Mouse (Mus musculus) stomach, embryonic 16.5 days (tissue): Measurements from ENCODE around the gene Atp8a2. TPM values are rescaled to one million over a fixed set of nuclear protein-coding genes. Genes with fewer than 3 reads are reported as not detected.
A peak's percentile ranks its signal among the peaks of the same experiment; 100 is the strongest.

Source experiments
- ATAC-seq: fragments of 200-750 bp; cut with Nextera tagmentation; 2 replicates; pipeline ENCODE4 v1.8.0; 2017; ENCODE audit warnings: moderate number of reproducible peaks, moderate TSS enrichment; ENCODE audit not compliant: insufficient read depth, low FRiP score
- H3K27ac ChIP-seq: fragments of 300-500 bp; sonication (generic); 2 replicates; pipeline ENCODE4 v1.5.1; 2014; ENCODE audit warnings: low read length
- H3K27me3 ChIP-seq: fragments of 300-500 bp; sonication (generic); 2 replicates; pipeline ENCODE4 v1.6.1; 2014; ENCODE audit warnings: low read length, control low read depth, mixed read lengths; ENCODE audit not compliant: control insufficient read depth, insufficient read depth
- H3K36me3 ChIP-seq: fragments of 300-500 bp; sonication (generic); 2 replicates; pipeline ENCODE4 v1.6.1; 2014; ENCODE audit warnings: low read length; ENCODE audit not compliant: control insufficient read depth, insufficient read depth
- H3K4me1 ChIP-seq: fragments of 300-500 bp; sonication (generic); 2 replicates; pipeline ENCODE4 v1.6.1; 2014; ENCODE audit warnings: low read length, control low read depth, mixed read lengths; ENCODE audit not compliant: control insufficient read depth, insufficient read depth
- H3K4me2 ChIP-seq: fragments of 300-500 bp; sonication (generic); 2 replicates; pipeline ENCODE4 v1.6.1; 2014; ENCODE audit warnings: low read depth, low read length, mixed read lengths
- H3K4me3 ChIP-seq: fragments of 300-500 bp; sonication (generic); replicated peaks from 2 replicates; pipeline ENCODE4 v1.5.1; 2014; ENCODE audit warnings: mild to moderate bottlenecking, low read length
- H3K9ac ChIP-seq: fragments of 300-500 bp; sonication (generic); 2 replicates; pipeline ENCODE4 v1.6.1; 2014; ENCODE audit warnings: low read length
- H3K9me3 ChIP-seq: fragments of 300-500 bp; sonication (generic); replicated peaks from 2 replicates; pipeline ENCODE4 v1.6.1; 2016; ENCODE audit warnings: low read length, control low read depth; ENCODE audit not compliant: control insufficient read depth
- WGBS: fragments of 180-500 bp; shearing (Covaris S2); extraction: QIAGEN DNeasy Blood & Tissue Kit; methylation state at CpG from one replicate; pipeline ENCODE4 v1.1.7; 2014; 5-methylcytosine and 5-hydroxymethylcytosine counted together
- polyA plus RNA-seq: library from polyadenylated mRNA; unstranded; fragments of >200 nt; fragmentation: Nextera tagmentation; extraction: Ambion mirVana; gene quantifications from 2 replicates; pipeline ENCODE4 v1.2.1, GENCODE M21; 2015

Atp8a2 gene
- polyA plus RNA-seq, 1 experiment from 2014 or later, result 5.4 TPM

DNA sequence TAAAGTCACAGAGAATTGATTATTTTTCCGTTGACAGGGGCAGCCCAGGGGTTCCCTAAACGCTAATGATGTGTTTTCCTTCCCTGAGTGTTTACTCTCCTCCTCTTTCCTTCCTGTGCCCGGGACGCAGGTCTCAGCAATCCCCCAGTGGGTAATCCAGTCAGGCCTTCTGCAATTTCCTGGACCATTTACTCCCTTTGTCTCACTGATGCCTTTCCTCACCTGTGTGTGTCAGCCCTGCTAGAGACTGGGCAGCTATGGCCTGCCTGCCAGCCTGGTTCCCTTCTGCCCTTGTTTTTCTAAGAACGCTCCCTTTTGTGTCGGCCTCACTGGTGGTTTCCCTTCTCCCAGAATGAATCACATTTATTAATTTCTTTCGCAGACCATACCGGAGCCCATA lies 522.4 kb downstream of the Atp8a2 start:
- H3K27ac ChIP-seq, result no peak overlapping the region
- H3K9ac ChIP-seq, result no peak overlapping the region
- WGBS, result 21% methylated on average over 8 of the region's 8 CpGs
- no peak for ATAC-seq
- no peaks in the 10 kb centered on the region for H3K27me3 ChIP-seq
- no peak overlapping the region for H3K4me3 ChIP-seq
- no peak overlapping the region for H3K4me2 ChIP-seq
- no peaks in the 10 kb centered on the region for H3K36me3 ChIP-seq
- peaks cover 5% of the 10 kb centered on the region; the same call in 1 of the 2 replicates for H3K4me1 ChIP-seq
- H3K9me3 ChIP-seq, result no peaks in the 10 kb centered on the region

GRCm38 (mm10) chr14:59672893-59673515 lies 524.0 kb downstream of the Atp8a2 start:
- Histone ChIP-seq H3K36me3 (no peaks in the 10 kb centered on the region), H3K9me3 (no peaks in the 10 kb centered on the region), H3K4me3 (no peak overlapping the region), H3K27me3 (no peaks in the 10 kb centered on the region), H3K27ac (no peak overlapping the region), H3K4me2 (no peak overlapping the region), H3K9ac (no peak overlapping the region), H3K4me1 (peaks cover 5% of the 10 kb centered on the region; the same call in 1 of the 2 replicates)
- ATAC-seq, result no peak
- WGBS, result 80% methylated on average over 6 of the region's 6 CpGs

GRCm38 (mm10) chr14:59657098-59657497 lies 539.9 kb downstream of the Atp8a2 start:
- 92% methylated on average over 1 of the region's 1 CpGs for WGBS
- ATAC-seq, result no peak
- H3K4me2 ChIP-seq, result no peak overlapping the region
- no peaks in the 10 kb centered on the region for H3K36me3 ChIP-seq
- no peak overlapping the region for H3K9ac ChIP-seq
- no peak overlapping the region for H3K4me3 ChIP-seq
- H3K4me1 ChIP-seq, result no peaks in the 10 kb centered on the region
- H3K27me3 ChIP-seq, result no peaks in the 10 kb centered on the region; the same call in 1 of the 2 replicates
- no peak overlapping the region for H3K27ac ChIP-seq
- no peaks in the 10 kb centered on the region for H3K9me3 ChIP-seq

DNA sequence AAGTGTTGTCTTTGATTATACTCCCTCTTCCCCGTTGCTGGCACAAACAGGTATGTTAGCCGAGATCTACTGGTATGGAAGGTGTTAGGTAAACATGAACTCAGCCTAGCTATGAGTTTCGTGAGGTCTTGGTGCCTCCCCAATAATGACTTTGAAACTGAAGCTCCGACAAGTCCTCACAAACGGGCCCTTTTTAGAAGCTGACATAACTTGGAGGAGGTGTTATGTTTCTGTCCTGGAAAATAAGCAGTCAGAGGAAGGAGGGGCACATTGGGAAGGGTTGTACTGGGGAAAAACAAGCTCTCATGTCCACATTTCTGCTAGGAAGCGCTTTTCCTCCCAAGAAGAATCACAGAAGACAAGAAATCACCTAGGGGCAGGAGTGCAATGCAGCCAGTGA lies 540.4 kb downstream of the Atp8a2 start:
- Histone ChIP-seq H3K36me3 (no peaks in the 10 kb centered on the region), H3K9me3 (no peaks in the 10 kb centered on the region), H3K4me1 (no peaks in the 10 kb centered on the region), H3K27me3 (no peaks in the 10 kb centered on the region; the same call in 1 of the 2 replicates), H3K4me3 (no peak overlapping the region), H3K4me2 (no peak overlapping the region), H3K27ac (no peak overlapping the region), H3K9ac (no peak overlapping the region)
- no peak for ATAC-seq
- 63% methylated on average over 6 of the region's 6 CpGs for WGBS

DNA sequence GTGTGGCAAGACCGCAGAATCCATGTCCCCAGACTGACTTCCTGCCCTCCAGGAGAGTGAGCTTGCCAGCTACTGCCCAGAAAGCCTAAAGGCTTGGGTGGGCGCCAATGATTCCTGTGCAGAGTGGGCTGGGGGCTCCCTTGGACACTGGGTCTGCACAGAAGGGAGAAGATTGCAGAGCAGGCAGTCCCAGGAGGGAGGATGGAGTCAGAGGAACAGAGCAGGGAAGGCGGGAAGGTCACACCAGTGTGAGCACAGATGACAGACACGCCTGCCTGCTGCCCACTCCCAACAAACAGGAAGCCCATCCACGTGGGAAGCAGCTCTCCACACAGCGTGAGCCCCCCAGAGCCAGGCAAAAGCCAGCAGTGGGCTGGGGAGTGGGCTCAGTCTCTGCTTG lies 547.6 kb downstream of the Atp8a2 start:
- no peak overlapping the region for H3K4me3 ChIP-seq
- no peaks in the 10 kb centered on the region for H3K27me3 ChIP-seq
- no peak for ATAC-seq
- no peak overlapping the region for H3K9ac ChIP-seq
- 67% methylated on average over 6 of the region's 6 CpGs for WGBS
- H3K4me1 ChIP-seq, result peaks cover 6% of the 10 kb centered on the region; the same call in 1 of the 2 replicates
- H3K4me2 ChIP-seq, result no peak overlapping the region
- H3K27ac ChIP-seq, result no peak overlapping the region
- no peaks in the 10 kb centered on the region for H3K9me3 ChIP-seq
- H3K36me3 ChIP-seq, result no peaks in the 10 kb centered on the region

GRCm38 (mm10) chr14:59648611-59649010 lies 548.4 kb downstream of the Atp8a2 start:
- H3K27me3 ChIP-seq, result no peaks in the 10 kb centered on the region
- no peak overlapping the region for H3K9ac ChIP-seq
- no peaks in the 10 kb centered on the region for H3K36me3 ChIP-seq
- 86% methylated on average over 10 of the region's 10 CpGs for WGBS
- H3K9me3 ChIP-seq, result no peaks in the 10 kb centered on the region
- H3K4me2 ChIP-seq, result no peak overlapping the region
- H3K4me1 ChIP-seq, result peaks cover 6% of the 10 kb centered on the region
- no peak overlapping the region for H3K27ac ChIP-seq
- no peak for ATAC-seq
- H3K4me3 ChIP-seq, result no peak overlapping the region

GRCm38 (mm10) chr14:59646826-59647697 lies 549.9 kb downstream of the Atp8a2 start:
- Histone ChIP-seq H3K36me3 (no peaks in the 10 kb centered on the region), H3K9me3 (no peaks in the 10 kb centered on the region), H3K27me3 (no peaks in the 10 kb centered on the region), H3K27ac (no peak overlapping the region), H3K9ac (no peak overlapping the region), H3K4me1 (peaks cover 10% of the 10 kb centered on the region), H3K4me2 (no peak overlapping the region), H3K4me3 (no peak overlapping the region)
- peak; percentile 29; the same call in 1 of the 2 replicates for ATAC-seq
- WGBS, result 58% methylated on average over 16 of the region's 16 CpGs

DNA sequence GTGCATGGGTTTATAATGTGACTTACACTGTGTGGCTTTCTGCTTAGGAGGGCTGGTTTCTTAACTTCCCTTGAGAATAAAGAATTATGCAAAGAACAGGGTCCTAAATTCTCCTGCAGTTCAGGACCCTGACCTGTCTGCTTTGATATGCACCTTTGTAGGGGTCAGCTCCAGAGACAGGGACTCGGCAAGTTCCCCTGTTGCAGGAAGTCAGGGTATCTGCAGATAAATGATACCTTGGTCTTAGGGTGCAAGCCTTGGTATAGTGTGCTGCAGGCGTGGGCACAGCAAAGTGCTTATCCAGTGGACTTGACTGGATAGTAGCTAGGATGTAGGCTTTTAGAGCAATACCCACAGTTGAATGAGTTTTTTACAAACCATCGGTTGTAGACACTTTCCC lies 552.1 kb downstream of the Atp8a2 start:
- no peaks in the 10 kb centered on the region for H3K36me3 ChIP-seq
- H3K4me1 ChIP-seq, result peaks cover 11% of the 10 kb centered on the region
- no peaks in the 10 kb centered on the region for H3K9me3 ChIP-seq
- H3K27ac ChIP-seq, result no peak overlapping the region
- WGBS, result 76% methylated on average over 3 of the region's 3 CpGs
- no peaks in the 10 kb centered on the region for H3K27me3 ChIP-seq
- H3K4me2 ChIP-seq, result no peak overlapping the region
- no peak for ATAC-seq
- H3K4me3 ChIP-seq, result no peak overlapping the region
- no peak overlapping the region for H3K9ac ChIP-seq

DNA sequence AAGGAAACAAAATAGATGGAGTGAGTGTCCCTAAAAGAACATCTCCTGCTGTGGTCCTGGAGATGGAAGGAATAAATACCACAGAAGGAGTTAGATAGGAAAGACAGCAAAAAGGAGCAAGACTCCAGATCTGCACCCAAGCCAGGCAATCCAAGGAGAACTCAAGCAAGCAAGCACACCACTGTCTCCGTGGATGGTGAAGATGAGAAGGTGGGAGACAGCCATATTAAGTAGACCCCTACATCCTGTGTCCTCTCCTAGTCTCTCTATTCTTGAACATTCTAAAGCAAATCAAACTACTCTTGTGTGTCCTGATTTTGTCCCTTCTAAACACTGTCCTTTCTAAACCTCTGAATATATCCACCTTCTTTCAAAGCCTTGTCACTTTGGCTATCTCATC lies 552.8 kb downstream of the Atp8a2 start:
- H3K36me3 ChIP-seq, result no peaks in the 10 kb centered on the region
- H3K4me3 ChIP-seq, result no peak overlapping the region
- WGBS, result 95% methylated on average over 1 of the region's 1 CpGs
- peaks cover 17% of the 10 kb centered on the region for H3K4me1 ChIP-seq
- H3K27me3 ChIP-seq, result no peaks in the 10 kb centered on the region
- no peak overlapping the region for H3K27ac ChIP-seq
- H3K9me3 ChIP-seq, result no peaks in the 10 kb centered on the region
- no peak overlapping the region for H3K9ac ChIP-seq
- ATAC-seq, result no peak
- H3K4me2 ChIP-seq, result no peak overlapping the region
